Mouse (Mus musculus) heart, postnatal 25 days (tissue): Measurements from ENCODE around the gene Tent4a. TPM values are rescaled to one million over a fixed set of nuclear protein-coding genes. Genes with fewer than 3 reads are reported as not detected.

Experiments used
- DNase-seq: peaks from one replicate; pipeline ENCODE4 v3.0.0; 2022; ENCODE audit warnings: low spot score
- intact Hi-C: fragments of 180-260 bp; cut with DNase I; formaldehyde crosslinking; loops from one replicate; pipeline ENCODE4 v1.15.1; 2025
- total RNA-seq, 2 experiments: library from RNA; stranded (reverse); gene quantifications; 2 replicates each; pipeline ENCODE4 v1.2.3; 2021

Gene Tent4a
- total RNA-seq, 2 experiments from 2014 or later: 12.0 to 12.6 TPM

GRCm38 (mm10) chr13:69487108-69487507, 47.3 kb downstream of the Tent4a start:
- no peak for DNase-seq
- intact Hi-C loops: loop anchor here (5.0 to 10.0 kb wide), 3 partner anchors 102 to 902 kb away; partner anchors contain the start of genes Fastkd3 and Mtrr

GRCm38 (mm10) chr13:69485833-69486232, 48.6 kb downstream of the Tent4a start:
- intact Hi-C loops: loop anchor here (5.0 to 10.0 kb wide), 3 partner anchors 101 to 901 kb away; partner anchors contain the start of genes Fastkd3 and Mtrr
- DNase-seq: no peak

GRCm38 (mm10) chr13:69485326-69485725, 49.1 kb downstream of the Tent4a start:
- intact Hi-C loops: loop anchor here (5.0 to 10.0 kb wide), 3 partner anchors 101 to 901 kb away; partner anchors contain the start of genes Fastkd3 and Mtrr
- DNase-seq: no peak

- intact Hi-C loops: loop anchor here (10.0 kb wide), 2 partner anchors 98 to 898 kb away; partner anchors contain the start of genes Fastkd3 and Mtrr
- DNase-seq: no peak
Measured at GRCm38 (mm10) chr13:69482751-69483150, 51.7 kb downstream of the Tent4a start.

- intact Hi-C loops: loop anchor here (10.0 kb wide), 2 partner anchors 97 to 897 kb away; partner anchors contain the start of genes Fastkd3 and Mtrr
Measured at GRCm38 (mm10) chr13:69481634-69482505, 52.5 kb downstream of the Tent4a start.

GRCm38 (mm10) chr13:69481026-69481425, 53.4 kb downstream of the Tent4a start:
- no peak for DNase-seq
- intact Hi-C loops: loop anchor here (10.0 kb wide), 2 partner anchors 96 to 896 kb away; partner anchors contain the start of genes Fastkd3 and Mtrr

More at GRCm38 (mm10) chr13:69481634-69482505, 52.5 kb downstream of the Tent4a start:
- peak; percentile 31 for DNase-seq

GRCm38 (mm10) chr13:69479906-69480305, 54.5 kb downstream of the Tent4a start:
- intact Hi-C loops: loop anchor here (10.0 kb wide), 2 partner anchors 95 to 895 kb away; partner anchors contain the start of genes Fastkd3 and Mtrr
- DNase-seq: no peak

- intact Hi-C loops: no loop called here
- no peak for DNase-seq
Measured at GRCm38 (mm10) chr13:69478703-69479102, 55.7 kb downstream of the Tent4a start.

- intact Hi-C loops: loop anchor here (2.0 kb wide), 1 partner anchor 458 kb away; no protein-coding TSS in a partner anchor
- DNase-seq: no peak
Measured at GRCm38 (mm10) chr13:69460635-69461465, 73.6 kb downstream of the Tent4a start.

GRCm38 (mm10) chr13:69459657-69460458, 74.6 kb downstream of the Tent4a start:
- intact Hi-C loops: loop anchor here (2.0 kb wide), 1 partner anchor 457 kb away; no protein-coding TSS in a partner anchor
- peak; percentile 21 for DNase-seq

GRCm38 (mm10) chr13:69458891-69459290, 75.5 kb downstream of the Tent4a start:
- intact Hi-C loops: no loop called here

GRCm38 (mm10) chr13:69458461-69458860, 76.0 kb downstream of the Tent4a start:
- intact Hi-C loops: no loop called here

More at GRCm38 (mm10) chr13:69458891-69459290, 75.5 kb downstream of the Tent4a start:
- DNase-seq: no peak

GRCm38 (mm10) chr13:69457105-69457504, 77.3 kb downstream of the Tent4a start:
- intact Hi-C loops: no loop called here

More at GRCm38 (mm10) chr13:69458461-69458860, 76.0 kb downstream of the Tent4a start:
- no peak for DNase-seq

GRCm38 (mm10) chr13:69456641-69457040, 77.8 kb downstream of the Tent4a start:
- no peak for DNase-seq
- intact Hi-C loops: no loop called here

More at GRCm38 (mm10) chr13:69457105-69457504, 77.3 kb downstream of the Tent4a start:
- DNase-seq: no peak

- intact Hi-C loops: no loop called here
- DNase-seq: no peak
Measured at GRCm38 (mm10) chr13:69455476-69456175, 78.8 kb downstream of the Tent4a start.
